Mouse (Mus musculus): ENCODE results near the gene Zfr. TPM values are rescaled to one million over a fixed set of nuclear protein-coding genes. Genes with fewer than 3 reads are reported as not detected.
"Not testable (repeated sequence)": the region's sequence is repeated elsewhere in the genome, so short reads cannot be mapped to it uniquely, and the experiment has no call there.

Gene Zfr
- total RNA-seq, 2 experiments from 2014 or later = 52.1 to 58.4 TPM

GRCm38 (mm10) chr15:12206646-12207222, 89.1 kb downstream of the Zfr start:
- intact Hi-C loops (cut with DNase I; ENCODE audit: low total_unique reads) = no loop called here
- no peak for DNase-seq

GRCm38 (mm10) chr15:12207556-12208090, 90.0 kb downstream of the Zfr start:
- intact Hi-C loops (cut with DNase I; ENCODE audit: low total_unique reads) = no loop called here
- DNase-seq = no peak

GRCm38 (mm10) chr15:12211577-12211976, 93.9 kb downstream of the Zfr start:
- DNase-seq = no peak
- intact Hi-C loops (cut with DNase I; ENCODE audit: low total_unique reads) = no loop called here

- intact Hi-C loops (cut with DNase I; ENCODE audit: low total_unique reads) = no loop called here
- no peak for DNase-seq
These were observed 94.6 kb downstream of the Zfr start for GRCm38 (mm10) chr15:12212266-12212665.

GRCm38 (mm10) chr15:12214531-12215414, 97.1 kb downstream of the Zfr start:
- no peak for DNase-seq

GRCm38 (mm10) chr15:12215415-12215718, 97.7 kb downstream of the Zfr start:
- no peak for DNase-seq
- intact Hi-C loops (cut with DNase I; ENCODE audit: low total_unique reads) = no loop called here

More at GRCm38 (mm10) chr15:12214531-12215414, 97.1 kb downstream of the Zfr start:
- intact Hi-C loops (cut with DNase I; ENCODE audit: low total_unique reads) = no loop called here

- intact Hi-C loops (cut with DNase I; ENCODE audit: low total_unique reads) = no loop called here
- no peak for DNase-seq
These were observed 98.5 kb downstream of the Zfr start for GRCm38 (mm10) chr15:12216119-12216518.

GRCm38 (mm10) chr15:12216798-12217197, 99.2 kb downstream of the Zfr start:
- DNase-seq = no peak
- intact Hi-C loops (cut with DNase I; ENCODE audit: low total_unique reads) = no loop called here

- intact Hi-C loops (cut with DNase I; ENCODE audit: low total_unique reads); DNase-seq: not testable (repeated sequence)
These were observed 99.7 kb downstream of the Zfr start for GRCm38 (mm10) chr15:12217332-12217731.

- intact Hi-C loops (cut with DNase I; ENCODE audit: low total_unique reads) = no loop called here
- DNase-seq = no peak
These were observed 100.2 kb downstream of the Zfr start for GRCm38 (mm10) chr15:12217849-12218248.

- no peak for DNase-seq
- intact Hi-C loops (cut with DNase I; ENCODE audit: low total_unique reads) = no loop called here
These were observed 101.2 kb downstream of the Zfr start for GRCm38 (mm10) chr15:12218583-12219382.

- no peak for DNase-seq
These were observed 103.5 kb downstream of the Zfr start for GRCm38 (mm10) chr15:12221131-12221530.

GRCm38 (mm10) chr15:12222564-12223302, 105.1 kb downstream of the Zfr start:
- intact Hi-C loops (cut with DNase I; ENCODE audit: low total_unique reads) = no loop called here

More at GRCm38 (mm10) chr15:12221131-12221530, 103.5 kb downstream of the Zfr start:
- intact Hi-C loops (cut with DNase I; ENCODE audit: low total_unique reads) = no loop called here

GRCm38 (mm10) chr15:12223393-12223792, 105.8 kb downstream of the Zfr start:
- intact Hi-C loops (cut with DNase I; ENCODE audit: low total_unique reads) = no loop called here
- DNase-seq = no peak

More at GRCm38 (mm10) chr15:12222564-12223302, 105.1 kb downstream of the Zfr start:
- DNase-seq = no peak

- intact Hi-C loops (cut with DNase I; ENCODE audit: low total_unique reads) = no loop called here
- no peak for DNase-seq
These were observed 106.6 kb downstream of the Zfr start for GRCm38 (mm10) chr15:12224239-12224638.

- intact Hi-C loops (cut with DNase I; ENCODE audit: low total_unique reads) = no loop called here
These were observed 107.4 kb downstream of the Zfr start for GRCm38 (mm10) chr15:12225062-12225461.

GRCm38 (mm10) chr15:12226908-12227307, 109.3 kb downstream of the Zfr start:
- intact Hi-C loops (cut with DNase I; ENCODE audit: low total_unique reads) = no loop called here

More at GRCm38 (mm10) chr15:12225062-12225461, 107.4 kb downstream of the Zfr start:
- DNase-seq = no peak

GRCm38 (mm10) chr15:12227355-12227754, 109.7 kb downstream of the Zfr start:
- DNase-seq = no peak
- intact Hi-C loops (cut with DNase I; ENCODE audit: low total_unique reads) = no loop called here

More at GRCm38 (mm10) chr15:12226908-12227307, 109.3 kb downstream of the Zfr start:
- DNase-seq = no peak

- DNase-seq = no peak
- intact Hi-C loops (cut with DNase I; ENCODE audit: low total_unique reads) = no loop called here
These were observed 112.1 kb downstream of the Zfr start for GRCm38 (mm10) chr15:12229603-12230242.
